Mouse (Mus musculus) embryo, embryonic 10.5 days (tissue): ENCODE data around the gene Man1c1.

Experiments used
- DNase-seq: peaks from one replicate; pipeline ENCODE4 v3.0.0-alpha.2; 2015; ENCODE audit warnings: low spot score

Gene Man1c1

DNA sequence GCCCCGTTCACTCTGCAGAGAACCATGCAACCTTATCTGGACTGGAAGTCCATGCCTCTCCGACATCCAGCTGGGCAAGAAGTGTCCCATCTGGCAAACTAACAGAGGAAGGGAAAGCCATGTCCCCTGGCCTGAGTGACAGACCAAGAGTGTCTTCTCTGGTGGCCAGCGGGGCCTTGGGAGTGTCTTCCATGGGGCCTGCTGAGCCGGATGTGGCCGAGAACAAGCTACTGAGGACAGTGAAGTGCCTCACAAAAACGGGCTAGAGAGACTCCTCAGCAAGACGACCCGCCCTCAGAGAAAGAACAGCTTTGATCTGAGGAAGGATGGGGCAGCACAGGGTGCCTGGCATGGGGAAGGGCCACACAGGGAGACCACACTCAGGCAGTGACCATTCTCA, 67.7 kb downstream of the Man1c1 start:
- DNase-seq = no peak

DNA sequence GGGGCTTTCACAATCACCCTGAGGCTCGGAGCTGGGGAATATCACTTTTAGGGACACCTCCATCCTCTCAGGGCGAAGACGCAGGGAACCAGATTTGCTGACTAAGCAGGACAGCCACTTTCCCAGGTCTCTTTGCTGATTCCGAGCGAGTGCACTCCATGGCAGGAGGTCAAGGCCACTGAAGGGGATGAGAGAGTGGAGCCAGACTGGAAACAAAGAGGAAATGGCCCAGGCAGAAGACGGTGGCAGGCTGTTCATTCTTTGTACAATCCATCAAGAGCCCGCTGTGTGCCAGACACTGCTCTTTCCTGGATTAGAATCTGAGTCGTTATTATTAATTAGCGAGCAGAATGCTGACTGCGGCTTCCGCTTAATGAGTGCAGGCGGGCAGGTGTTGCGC, 70.1 kb downstream of the Man1c1 start:
- peak; percentile 53 for DNase-seq

DNA sequence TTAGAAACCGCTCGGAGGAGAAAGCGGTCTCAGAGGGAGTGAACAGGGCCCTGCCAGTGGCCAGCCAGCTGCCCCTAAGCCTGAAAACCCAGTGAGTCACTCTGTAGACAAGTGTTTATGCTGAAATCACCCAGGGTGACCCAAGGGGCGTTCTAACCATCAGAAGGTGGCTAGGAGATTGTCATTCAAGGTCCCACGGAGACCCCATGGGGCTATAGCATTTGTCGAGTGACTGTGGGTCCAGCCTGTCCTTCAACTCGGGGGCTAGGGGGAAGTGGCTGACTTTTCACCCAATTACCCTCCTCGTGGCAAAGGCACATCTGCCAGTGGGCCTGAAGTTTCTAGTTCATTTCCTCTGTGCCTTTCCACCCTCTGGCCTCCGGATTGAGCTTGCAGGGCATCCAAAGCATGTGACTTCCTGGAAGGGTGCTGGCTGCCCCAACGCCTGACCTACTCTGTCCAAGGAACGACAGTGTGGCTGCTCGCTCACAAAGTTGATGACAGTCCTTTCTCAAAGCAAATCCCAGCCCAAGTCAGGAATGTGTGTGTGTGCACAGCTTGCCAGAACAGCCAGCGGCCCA, 71.9 kb downstream of the Man1c1 start:
- peak; percentile 61 for DNase-seq

DNA sequence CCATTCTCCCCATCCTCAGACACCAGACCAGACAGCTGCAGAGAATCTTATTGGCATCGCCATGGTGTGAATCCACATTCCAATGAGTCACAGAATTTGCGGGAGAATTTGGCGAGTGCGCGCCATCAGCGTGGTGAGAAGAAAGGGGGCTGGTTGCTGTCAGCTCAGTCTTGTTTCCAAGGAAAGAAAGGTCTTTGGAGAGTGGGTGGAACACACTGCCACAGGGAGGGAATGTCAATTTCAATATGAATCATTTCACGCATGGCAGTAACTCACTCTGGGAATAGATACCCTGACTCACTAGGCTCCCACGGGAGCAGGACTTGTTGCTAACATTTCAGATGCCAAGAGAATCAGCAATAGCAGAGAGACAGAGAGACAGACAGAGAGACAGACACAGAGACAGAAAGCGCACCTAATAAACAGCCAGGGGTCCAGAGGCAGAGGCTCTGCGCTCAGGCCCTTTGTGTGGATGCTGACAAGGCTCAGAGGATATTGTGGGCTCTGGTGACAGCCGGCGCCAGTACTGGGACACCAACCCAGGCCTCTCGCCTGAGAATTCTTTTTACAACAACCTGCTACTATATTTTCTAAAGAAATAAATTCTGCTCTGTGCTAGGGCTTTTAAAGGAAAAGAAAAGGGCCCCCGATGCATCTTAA, 72.5 kb downstream of the Man1c1 start:
- DNase-seq = peak; percentile 35

DNA sequence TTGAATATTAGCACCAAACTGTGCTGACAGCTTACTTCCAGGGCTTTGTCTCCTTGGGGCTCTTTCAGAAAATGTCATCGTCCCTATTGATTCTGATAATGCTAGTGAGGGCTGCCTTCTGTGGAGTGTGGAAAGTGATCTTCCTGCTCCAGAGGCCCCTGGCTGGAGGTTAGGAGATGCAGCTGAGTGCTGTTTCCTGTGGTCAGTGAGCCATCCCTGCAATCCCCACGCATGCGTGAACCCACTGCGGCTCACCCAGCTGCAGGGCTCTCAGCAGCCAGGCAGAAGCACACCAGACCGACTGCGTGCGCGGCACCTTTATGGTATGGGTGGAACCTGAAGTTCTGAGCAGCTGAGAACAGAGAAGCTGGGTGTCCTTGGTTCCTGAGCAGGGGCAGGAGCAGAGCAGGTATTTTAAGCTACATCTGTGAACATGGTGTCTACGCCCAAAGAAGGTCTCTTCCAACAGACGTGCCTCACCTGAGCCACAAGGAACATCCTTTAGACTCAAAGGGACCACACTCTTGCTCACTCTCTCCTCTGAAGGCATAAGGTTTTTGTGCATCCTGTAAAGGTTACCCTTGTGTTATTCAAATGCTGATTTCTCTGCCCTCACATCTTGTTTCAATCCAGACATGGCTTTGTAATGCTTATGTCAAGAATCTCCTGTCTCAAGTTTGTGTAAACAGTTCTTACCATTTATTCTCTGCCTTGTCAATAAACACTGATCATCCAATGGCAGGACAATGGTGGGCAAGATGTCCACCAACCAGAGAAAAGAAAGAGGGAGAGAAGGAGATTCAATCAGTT, 75.3 kb downstream of the Man1c1 start:
- DNase-seq = no peak

DNA sequence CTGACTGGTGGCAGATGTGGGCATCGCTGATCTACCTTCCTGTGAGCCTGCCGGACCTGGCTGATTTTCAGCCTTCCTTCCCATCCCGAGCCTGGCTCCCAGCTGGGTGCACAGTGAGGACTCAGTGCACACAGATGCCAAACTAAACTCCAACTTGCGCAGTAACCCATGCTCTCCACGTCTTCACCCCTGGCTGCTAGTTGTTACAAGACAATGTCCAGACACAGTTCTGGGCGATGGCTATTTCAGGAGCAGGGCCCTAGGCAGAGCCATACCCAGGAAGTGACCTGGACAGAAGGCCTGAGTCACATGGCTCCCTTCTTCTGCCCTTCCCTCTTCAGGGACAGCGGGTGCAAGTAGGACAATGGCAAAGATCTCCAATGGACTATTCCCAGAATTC, 76.0 kb downstream of the Man1c1 start:
- no peak for DNase-seq

DNA sequence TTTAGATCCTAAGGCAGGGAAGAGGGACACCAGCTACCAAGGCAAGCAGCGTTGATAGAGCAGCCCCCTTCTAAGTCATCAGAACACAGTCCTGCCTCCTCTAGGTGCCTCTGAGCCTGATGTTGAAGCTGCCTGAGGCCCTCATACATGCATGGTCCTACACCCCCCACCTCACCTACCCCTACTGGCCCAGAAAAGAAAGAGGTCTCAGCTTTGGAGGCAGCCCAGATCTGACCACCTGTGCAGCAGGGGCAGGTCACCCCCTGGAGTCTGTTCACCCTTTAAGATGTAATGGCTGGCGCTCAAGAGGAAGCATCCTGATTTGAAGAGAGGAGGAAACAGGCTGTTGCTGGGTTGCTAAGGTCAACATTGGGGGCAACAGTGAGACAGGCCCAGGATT, 77.2 kb downstream of the Man1c1 start:
- no peak for DNase-seq

DNA sequence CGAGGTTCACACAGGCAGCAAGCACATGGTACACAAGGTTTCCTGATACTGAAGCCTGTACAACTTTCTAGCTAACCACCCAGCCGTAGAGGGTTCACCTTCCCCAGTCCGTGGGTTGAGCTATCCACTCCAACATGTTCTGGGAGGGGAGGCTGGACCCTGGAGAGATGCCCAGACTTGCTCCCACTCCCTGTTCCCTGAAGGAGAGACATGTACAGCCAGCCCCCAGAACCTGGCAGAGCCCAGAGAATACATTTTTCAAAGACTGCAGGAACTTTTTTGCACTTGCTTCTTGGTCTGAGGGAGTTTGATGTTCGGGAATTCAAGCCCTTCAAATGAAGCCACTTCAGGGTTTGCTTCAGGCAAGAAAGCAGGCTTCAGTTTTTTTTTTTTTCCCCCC, 77.7 kb downstream of the Man1c1 start:
- no peak for DNase-seq

DNA sequence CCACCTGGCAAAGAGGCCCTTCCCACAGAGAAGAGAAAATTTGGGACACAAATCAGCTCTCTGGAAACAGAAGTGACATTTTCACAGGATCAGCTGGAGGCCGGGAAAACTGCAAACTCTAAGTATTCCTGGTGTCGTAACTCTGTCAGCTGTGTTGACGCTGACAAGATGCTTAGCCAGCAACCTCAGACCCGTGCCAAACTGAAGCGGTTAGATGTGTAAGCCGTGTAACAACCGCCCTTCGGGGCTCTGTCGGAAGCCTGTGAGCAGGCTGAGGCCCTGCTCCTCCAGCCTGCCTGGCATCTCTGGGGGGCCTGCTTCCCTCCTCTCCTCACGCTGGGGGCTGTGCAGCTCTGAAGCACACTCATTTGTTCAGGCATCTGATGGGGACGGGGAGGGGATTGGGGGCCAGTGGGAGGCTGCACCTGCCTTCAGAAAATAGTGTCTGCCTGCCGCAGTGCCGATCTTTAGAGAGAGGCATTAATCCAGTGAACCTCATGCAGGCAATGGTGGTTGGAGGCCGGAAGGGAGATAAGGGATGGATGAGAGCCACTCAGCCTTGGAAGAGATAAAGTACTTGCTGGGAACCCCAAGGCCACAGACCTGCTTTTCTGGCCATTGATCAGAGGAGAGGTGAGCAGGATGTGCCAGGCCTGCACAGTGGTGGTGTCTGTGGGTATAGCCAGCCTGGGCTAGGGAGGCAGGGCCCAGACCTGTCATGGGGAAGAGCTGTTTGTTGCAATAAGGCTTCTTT, 79.8 kb downstream of the Man1c1 start:
- no peak for DNase-seq

DNA sequence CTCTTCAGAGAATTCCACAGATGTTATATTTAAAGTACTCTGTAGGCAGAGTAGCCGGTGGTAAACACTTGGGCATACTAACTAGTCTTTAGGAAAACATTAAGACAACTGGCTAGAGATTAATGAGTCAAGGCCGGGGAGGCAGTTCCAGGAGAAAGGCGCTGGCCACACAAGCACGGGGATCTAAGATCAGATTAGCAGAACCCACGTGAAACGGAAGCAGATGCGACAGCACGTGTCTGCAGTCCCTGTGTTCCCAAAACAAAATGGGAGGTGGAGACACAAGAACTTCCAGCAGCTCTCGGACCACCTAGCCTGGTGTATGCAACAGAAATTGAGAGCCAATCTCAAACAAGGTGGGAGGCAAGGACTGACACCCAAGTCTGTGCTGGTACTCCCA, 82.4 kb downstream of the Man1c1 start:
- no peak for DNase-seq

DNA sequence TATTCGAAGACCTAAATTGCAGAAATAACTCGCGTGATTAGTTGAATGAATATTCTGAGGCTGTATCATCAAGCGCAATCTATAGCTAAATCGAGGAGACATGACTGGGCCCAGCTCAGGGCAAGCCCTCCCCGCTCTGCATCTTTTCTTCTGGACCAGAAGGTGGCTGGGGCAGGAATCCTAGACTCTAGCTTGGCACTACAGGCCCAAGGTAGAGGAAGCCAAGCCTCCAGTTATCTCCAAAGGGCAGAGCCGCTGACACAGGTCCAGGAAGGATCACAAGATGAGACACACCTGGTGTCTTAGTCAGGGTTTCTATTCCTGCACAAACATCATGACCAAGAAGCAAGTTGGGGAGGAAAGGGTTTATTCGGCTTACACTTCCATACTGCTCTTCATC, 83.8 kb downstream of the Man1c1 start:
- no peak for DNase-seq

DNA sequence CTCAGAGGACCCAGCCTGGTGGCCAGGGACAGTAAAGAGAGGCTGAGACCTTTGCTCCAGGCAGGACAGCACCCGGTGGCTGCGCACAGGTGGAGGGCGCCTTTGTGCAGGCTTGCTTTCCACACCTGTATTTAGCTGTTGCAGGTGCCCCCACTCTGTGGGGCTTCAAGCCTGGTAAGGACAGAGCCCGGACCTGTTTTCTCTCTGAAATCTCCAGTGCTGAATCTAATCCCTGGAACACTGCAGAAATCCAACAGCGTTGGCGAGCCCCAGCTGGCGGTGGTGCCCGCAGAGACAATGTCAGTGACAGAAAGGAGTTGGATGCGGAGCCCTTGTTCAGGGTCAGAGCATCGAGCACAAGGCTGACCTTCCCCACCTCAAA, 84.6 kb downstream of the Man1c1 start:
- DNase-seq = no peak

DNA sequence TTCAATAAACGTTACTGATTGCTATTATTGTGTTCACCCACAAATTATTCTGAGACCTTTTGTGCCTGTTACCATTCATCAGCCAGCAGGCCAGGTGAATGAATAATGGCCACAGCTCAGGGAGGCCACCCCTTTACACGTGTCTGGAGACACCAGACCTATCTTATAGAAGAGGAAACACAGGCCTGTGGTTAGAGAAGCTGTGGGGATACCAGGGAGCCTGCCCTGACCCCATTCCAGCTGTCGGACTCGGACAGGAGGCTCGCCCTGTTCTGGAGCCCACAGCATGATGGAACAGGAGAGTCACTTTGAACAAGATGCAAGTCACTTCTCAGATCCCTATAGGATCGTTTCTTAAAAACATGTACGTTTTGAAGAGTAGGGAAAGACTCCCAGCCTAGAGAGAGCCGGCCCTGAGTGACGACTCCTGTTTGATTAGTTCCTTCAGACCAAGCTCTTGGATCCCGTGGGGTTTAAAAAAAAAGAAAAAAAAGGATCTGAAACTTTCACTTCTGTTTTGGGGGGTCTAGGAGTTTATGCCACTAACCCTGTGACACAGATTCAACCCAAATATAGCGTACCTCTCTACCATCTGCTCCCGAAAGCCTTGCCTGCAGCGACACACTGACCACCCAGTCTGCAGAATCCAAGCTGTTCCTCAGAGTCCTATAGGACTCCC, 85.1 kb downstream of the Man1c1 start:
- no peak for DNase-seq

DNA sequence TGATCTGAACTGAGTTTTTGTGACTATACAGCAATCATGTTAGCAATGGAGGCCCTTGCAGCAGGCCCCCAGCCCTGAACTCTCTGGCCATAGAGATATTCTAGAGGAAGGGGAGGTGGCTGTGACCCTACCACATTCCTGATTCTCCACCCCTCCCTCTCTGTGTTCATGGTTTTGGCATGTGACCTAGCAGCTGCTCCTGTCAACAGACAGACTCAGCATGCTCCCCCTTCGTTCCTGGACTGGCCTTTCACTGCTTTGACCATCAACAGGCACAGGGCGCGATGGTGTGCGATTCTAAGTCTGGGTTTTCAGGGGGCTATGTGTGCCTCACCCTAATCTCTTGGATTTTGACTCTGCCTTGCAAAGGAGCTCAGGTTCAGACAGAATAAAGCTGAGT, 86.3 kb downstream of the Man1c1 start:
- no peak for DNase-seq

DNA sequence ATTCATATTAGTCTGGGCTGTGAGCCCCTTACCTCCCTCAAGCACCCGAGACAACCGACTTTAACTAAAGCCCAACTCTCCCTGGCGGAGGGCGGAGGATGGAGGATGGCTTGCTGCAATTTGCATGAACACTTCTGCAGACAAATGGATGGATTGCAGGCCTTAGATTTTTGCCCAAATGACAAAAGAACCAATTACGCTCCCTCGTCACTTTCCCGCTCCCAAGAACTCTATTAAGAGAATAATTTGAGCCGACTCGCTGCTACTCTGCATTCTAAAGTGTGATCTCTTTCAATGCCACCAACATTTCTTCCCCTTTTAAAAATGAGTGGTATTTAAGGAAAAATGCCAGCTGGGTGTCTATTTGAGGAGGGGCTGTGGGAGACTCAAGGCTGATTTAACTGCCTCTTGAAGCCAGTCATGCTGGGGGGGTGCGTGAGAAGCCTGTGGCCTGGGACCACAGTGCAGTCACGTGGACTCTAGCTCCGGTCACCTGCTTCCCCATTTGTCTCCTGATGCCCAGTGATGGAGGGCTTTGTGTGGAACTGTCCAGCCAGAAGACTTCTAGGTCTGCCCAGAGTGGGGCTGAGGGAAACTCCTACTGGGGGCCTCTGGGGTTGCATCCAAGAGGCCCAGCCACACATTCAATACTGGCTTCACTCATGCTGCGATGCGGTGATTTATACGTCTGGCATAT, 88.0 kb downstream of the Man1c1 start:
- no peak for DNase-seq

DNA sequence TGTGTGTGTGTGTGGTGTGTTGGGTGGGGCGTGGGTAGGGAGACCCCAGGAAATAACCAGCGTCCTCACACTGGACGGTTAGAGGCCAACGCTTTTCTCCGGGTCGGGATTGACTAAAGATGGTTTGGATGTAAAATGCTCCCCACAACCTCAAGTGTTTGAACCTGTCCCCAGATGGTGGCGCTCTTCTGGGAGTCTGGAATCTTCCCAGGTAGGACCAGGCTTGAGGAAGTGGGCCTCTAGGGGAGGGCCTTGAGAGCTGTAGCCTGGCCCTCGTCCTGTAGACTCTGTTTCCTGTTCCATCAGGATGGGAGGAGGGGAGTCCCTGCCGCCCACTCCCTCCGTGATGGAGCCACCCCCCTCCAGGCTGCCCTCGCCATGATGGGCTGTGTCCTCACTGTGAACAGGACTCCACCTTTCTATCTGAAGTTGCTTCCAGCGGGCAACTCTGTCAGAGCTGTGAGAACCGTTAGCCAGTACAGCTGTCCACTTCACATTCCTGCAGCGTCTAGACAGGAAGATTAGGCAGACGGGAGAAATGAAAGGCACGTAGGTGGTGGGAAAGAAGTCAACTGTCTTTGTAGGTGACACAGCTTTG, 91.9 kb downstream of the Man1c1 start:
- no peak for DNase-seq

DNA sequence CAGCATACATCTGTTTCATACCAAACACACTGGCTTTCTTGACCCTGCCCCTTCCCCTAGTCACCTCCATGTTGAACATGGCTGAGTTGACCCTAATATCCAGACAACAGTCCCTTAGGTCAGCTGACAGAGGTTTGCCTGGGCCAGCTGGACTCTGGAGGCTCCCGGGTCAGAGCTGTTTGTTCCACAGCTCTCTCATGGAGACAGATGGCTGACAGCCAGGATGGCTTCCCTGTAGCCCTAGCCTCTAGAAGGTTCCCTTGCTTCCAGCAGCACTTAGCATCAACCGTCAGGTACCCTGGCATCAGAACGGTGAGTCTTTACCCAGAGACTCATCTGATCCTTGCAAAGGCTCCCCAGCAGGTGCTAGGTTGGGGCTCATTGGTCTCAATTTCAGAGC, 93.5 kb downstream of the Man1c1 start:
- DNase-seq = no peak

DNA sequence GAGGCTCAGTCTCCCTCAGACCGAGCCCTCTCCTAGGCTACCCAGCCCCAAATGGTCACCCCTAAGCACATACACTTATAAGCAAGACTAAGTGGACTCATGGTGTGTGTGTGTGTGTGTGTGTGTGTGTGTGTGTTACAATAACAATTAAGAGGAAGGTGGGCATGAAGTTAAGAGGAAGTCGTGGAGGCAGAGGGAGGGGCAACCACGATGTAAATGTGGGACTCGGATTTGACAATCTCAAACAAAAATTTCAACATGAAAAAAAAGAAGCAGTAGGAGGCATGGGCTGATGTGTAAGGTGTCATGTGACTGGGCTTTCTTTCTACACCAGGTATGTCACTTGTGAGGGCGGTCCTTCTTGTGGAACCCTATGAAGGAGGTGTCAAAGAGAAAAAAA, 96.4 kb downstream of the Man1c1 start:
- no peak for DNase-seq

DNA sequence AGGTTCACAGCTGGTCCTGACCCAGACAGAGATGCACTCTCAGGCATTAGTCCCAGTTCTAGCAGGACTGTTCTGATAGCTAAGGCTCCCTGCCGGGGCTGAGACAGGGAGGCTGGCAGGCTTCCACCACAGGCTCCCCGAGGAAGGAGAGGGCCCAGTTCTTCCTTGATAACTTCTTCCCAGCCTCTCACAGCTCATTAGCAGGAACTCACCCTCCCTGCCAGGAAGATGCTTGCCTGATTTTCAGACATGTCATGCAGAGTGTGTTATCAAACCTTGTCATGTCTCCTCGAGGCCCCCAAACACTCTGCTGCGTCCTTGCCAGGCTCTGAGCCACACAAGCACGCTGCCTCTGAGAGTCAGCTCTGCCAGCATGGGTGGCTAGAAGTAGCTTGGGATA, 98.0 kb downstream of the Man1c1 start:
- DNase-seq = no peak

DNA sequence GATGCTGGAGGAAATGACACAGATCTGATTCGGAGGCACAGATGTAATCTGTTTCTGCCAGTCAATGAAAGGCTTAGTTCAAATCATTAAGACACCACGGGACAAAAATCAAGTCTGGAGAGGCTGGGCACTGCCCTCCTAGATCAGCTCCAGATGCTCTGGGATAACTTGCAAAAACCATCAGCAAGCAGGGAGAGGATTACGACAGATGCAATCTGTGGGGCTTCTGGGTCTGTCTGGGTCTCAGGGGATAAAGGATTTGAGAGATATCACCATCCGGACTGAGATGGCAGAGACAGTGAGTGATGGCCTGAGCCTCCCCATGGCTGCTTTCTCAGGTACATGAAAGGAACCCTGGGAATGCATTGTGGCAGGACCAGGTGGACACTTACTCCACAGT, 99.6 kb downstream of the Man1c1 start:
- DNase-seq = no peak

DNA sequence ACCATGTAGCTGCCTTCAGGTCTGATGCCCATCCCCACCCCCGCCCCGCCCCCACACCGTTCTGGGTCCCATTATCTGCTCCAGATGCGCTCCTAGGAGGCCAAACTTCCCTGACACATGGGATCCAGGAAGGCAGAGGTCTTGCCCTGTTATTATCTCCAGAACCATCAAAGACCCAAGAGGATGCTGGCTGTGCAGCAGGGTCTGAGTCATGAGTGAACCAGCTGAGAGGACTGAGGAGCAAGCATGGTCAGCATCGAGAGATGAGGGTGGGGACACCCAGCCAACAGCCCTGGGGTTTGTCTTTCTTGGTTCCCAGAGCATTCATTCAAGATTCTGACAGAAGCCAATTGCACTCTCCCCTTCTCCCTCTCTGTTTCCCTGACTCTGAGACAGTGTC, 100.5 kb downstream of the Man1c1 start:
- no peak for DNase-seq
